Mouse (Mus musculus) myocyte (in vitro differentiated cells): Measurements from ENCODE around the gene Cnn1.

Source experiments
- E2F4 ChIP-seq: IDR thresholded peaks from one replicate; pipeline ENCODE4 v1.6.1; 2011; ENCODE audit warnings: mild to moderate bottlenecking, control low read depth, moderate library complexity; ENCODE audit not compliant: insufficient read depth
- MAX ChIP-seq: IDR thresholded peaks from one replicate; pipeline ENCODE4 v1.6.1; 2011; ENCODE audit warnings: low read depth, mild to moderate bottlenecking, control low read depth
- MYOD1 ChIP-seq, 3 experiments: IDR thresholded peaks; one replicate each; pipeline ENCODE4 v1.6.1; 2011; ENCODE audit warnings: control low read depth in 2 of 3, low read depth in 2 of 3, mild to moderate bottlenecking in 2 of 3, moderate library complexity in 1 of 3; ENCODE audit not compliant: insufficient read length in 2 of 3, control insufficient read depth in 1 of 3
- POLR2A ChIP-seq: IDR thresholded peaks from one replicate; pipeline ENCODE4 v1.6.1; 2011; ENCODE audit warnings: low read depth, mild to moderate bottlenecking, control low read depth, moderate library complexity; ENCODE audit not compliant: insufficient read length
- TCF12 ChIP-seq: IDR thresholded peaks from one replicate; pipeline ENCODE4 v1.6.1; 2011; ENCODE audit warnings: mild to moderate bottlenecking, control low read depth; ENCODE audit not compliant: poor library complexity, insufficient read depth, severe bottlenecking
- TCF3 ChIP-seq: IDR thresholded peaks from one replicate; pipeline ENCODE4 v1.6.1; 2011; ENCODE audit warnings: low read depth, control low read depth; ENCODE audit not compliant: insufficient read length
- USF1 ChIP-seq: IDR thresholded peaks from one replicate; pipeline ENCODE4 v1.6.1; 2011; ENCODE audit warnings: low read depth, mild to moderate bottlenecking, control low read depth, moderate library complexity

- TF ChIP-seq TCF3 (no peak), E2F4 (no peak), USF1 (no peak), MYOD1 (IDR thresholded peaks at IDR 0.05; ENCODE audit: control insufficient read depth in 1 of 3, insufficient read length in 2 of 3, low read depth in 2 of 3) (no peak), TCF12 (no peak), POLR2A (no peak), MAX (no peak)
Measured at GRCm38 (mm10) chr9:22122005-22122404, 23.0 kb downstream of the Cnn1 start.
